Mouse (Mus musculus) C2C12 (cell line): ENCODE data around the gene 2410137M14Rik. TPM values are rescaled to one million over a fixed set of nuclear protein-coding genes. Genes with fewer than 3 reads are reported as not detected.

ENCODE experiments used
- H3K27me3 ChIP-seq: one replicate; pipeline ENCODE4 v1.6.1; 2011; ENCODE audit not compliant: control insufficient read depth, insufficient read depth, insufficient read length
- H3K36me3 ChIP-seq: one replicate; pipeline ENCODE4 v1.6.1; 2011; ENCODE audit not compliant: control insufficient read depth, insufficient read depth
- H3K4me3 ChIP-seq: one replicate; pipeline ENCODE4 v1.5.1; 2011; ENCODE audit warnings: mild to moderate bottlenecking, control low read depth; ENCODE audit not compliant: poor library complexity, insufficient read depth, severe bottlenecking
- H3K79me2 ChIP-seq: one replicate; pipeline ENCODE4 v1.6.1; 2011; ENCODE audit not compliant: control insufficient read depth, insufficient read depth
- H3K79me3 ChIP-seq: one replicate; pipeline ENCODE4 v1.6.1; 2011; ENCODE audit warnings: low read depth, control low read depth
- H3ac ChIP-seq: one replicate; pipeline ENCODE3; 2011; ENCODE audit warnings: low read depth; ENCODE audit not compliant: control insufficient read depth, insufficient read length
- CEBPB ChIP-seq: IDR thresholded peaks from one replicate; pipeline ENCODE4 v1.6.1; 2011; ENCODE audit warnings: low read depth, mild to moderate bottlenecking, control low read depth, moderate library complexity
- CTCF ChIP-seq: IDR thresholded peaks from one replicate; pipeline ENCODE4 v1.5.1; 2011; ENCODE audit not compliant: control insufficient read depth, insufficient read depth, insufficient read length
- FOSL1 ChIP-seq: IDR thresholded peaks from one replicate; pipeline ENCODE4 v1.8.0; 2011; ENCODE audit warnings: mild to moderate bottlenecking, low read length; ENCODE audit not compliant: poor library complexity, insufficient read depth, severe bottlenecking
- MAX ChIP-seq: IDR thresholded peaks from one replicate; pipeline ENCODE4 v1.6.1; 2011; ENCODE audit warnings: mild to moderate bottlenecking, control low read depth
- MYOD1 ChIP-seq: IDR thresholded peaks from one replicate; pipeline ENCODE4 v1.6.1; 2011; ENCODE audit warnings: low read depth; ENCODE audit not compliant: control insufficient read depth, insufficient read length
- MYOG ChIP-seq: IDR thresholded peaks from one replicate; pipeline ENCODE4 v1.6.1; 2011; ENCODE audit not compliant: control insufficient read depth, insufficient read length; ENCODE audit errors: extremely low read depth
- USF1 ChIP-seq: IDR thresholded peaks from one replicate; pipeline ENCODE4 v1.6.1; 2011; ENCODE audit warnings: low read depth, mild to moderate bottlenecking, control low read depth, moderate library complexity
- polyA plus RNA-seq: library from polyadenylated mRNA; unstranded; fragments of >200 nt; fragmentation: generic; extraction: Trizol; gene quantifications from one replicate; pipeline ENCODE4 v1.2.1, GENCODE M21; 2012; ENCODE audit warnings: missing spikeins

Gene 2410137M14Rik
- polyA plus RNA-seq, 1 experiment = not detected

GRCm38 (mm10) chr17:36948286-36948685 lies 32.8 kb downstream of the 2410137M14Rik start:
- Histone ChIP-seq H3ac (no peak overlapping the region), H3K79me3 (peaks cover 18% of the 10 kb centered on the region), H3K4me3 (no peak overlapping the region), H3K27me3 (no peaks in the 10 kb centered on the region), H3K36me3 (peaks cover 20% of the 10 kb centered on the region), H3K79me2 (peaks cover 22% of the 10 kb centered on the region)
- no peak for TF ChIP-seq CEBPB

- Histone ChIP-seq H3K79me2 (peaks cover 22% of the 10 kb centered on the region), H3K36me3 (peaks cover 17% of the 10 kb centered on the region), H3K27me3 (no peaks in the 10 kb centered on the region), H3K79me3 (peaks cover 18% of the 10 kb centered on the region), H3ac (no peak overlapping the region), H3K4me3 (no peak overlapping the region)
- TF ChIP-seq MYOD1 (no peak), USF1 (no peak), CEBPB (no peak), MAX (no peak), FOSL1 (no peak), MYOG (no peak), CTCF (no peak)
Measured at GRCm38 (mm10) chr17:36947051-36947819, 33.8 kb downstream of the 2410137M14Rik start.

- Histone ChIP-seq H3K27me3 (no peaks in the 10 kb centered on the region), H3K79me2 (peaks cover under 1% of the 10 kb centered on the region), H3ac (no peak overlapping the region), H3K4me3 (no peak overlapping the region), H3K79me3 (no peaks in the 10 kb centered on the region), H3K36me3 (peaks cover 12% of the 10 kb centered on the region)
- TF ChIP-seq CTCF (no peak), CEBPB (no peak), MAX (no peak), USF1 (no peak), MYOD1 (no peak), MYOG (no peak), FOSL1 (no peak)
Measured at GRCm38 (mm10) chr17:36944121-36944775, 36.8 kb downstream of the 2410137M14Rik start.

- H3K4me3 ChIP-seq = no peak overlapping the region
- TF ChIP-seq MYOG (no peak), CTCF (no peak)
- peaks cover 7% of the 10 kb centered on the region for H3K36me3 ChIP-seq
- H3ac ChIP-seq = no peak overlapping the region
- no peaks in the 10 kb centered on the region for H3K27me3 ChIP-seq
- no peaks in the 10 kb centered on the region for H3K79me3 ChIP-seq
- H3K79me2 ChIP-seq = no peaks in the 10 kb centered on the region
Measured at GRCm38 (mm10) chr17:36943691-36944090, 37.3 kb downstream of the 2410137M14Rik start.

GRCm38 (mm10) chr17:36942791-36943471 lies 38.1 kb downstream of the 2410137M14Rik start, which contains the start of gene Rnf39:
Gene Rnf39, plus strand, starts transcription at chr17:36942918.
- no peaks in the 10 kb centered on the region for H3K36me3 ChIP-seq
- no peaks in the 10 kb centered on the region for H3K27me3 ChIP-seq
- no peaks in the 10 kb centered on the region for H3K79me2 ChIP-seq
- TF ChIP-seq USF1 (no peak), MYOD1 (no peak), MYOG (no peak), MAX (no peak), CTCF (no peak), FOSL1 (no peak), CEBPB (no peak)
- no peaks in the 10 kb centered on the region for H3K79me3 ChIP-seq
- no peak within 1 kb of the TSS for H3ac ChIP-seq
- no peak within 1 kb of the TSS for H3K4me3 ChIP-seq
